30 mouse cellular contexts compared by ENCODE assay signal in genomic region chr13:30229625-30230139, GRCm38 (mm10).
DNase-seq lines count a peak whose midpoint lies in the region; ATAC-seq and TF ChIP-seq lines count a peak whose summit lies in the region.
"Had no signal": no experiment of that assay in that cellular context is flagged by ENCODE, and none has a peak within 500 bp of the region (broad histone marks: within the 10 kb centered on the region; RNA-seq: fewer than 3 reads in every experiment).

No protein-coding gene starts in this region.

- 85% methylated on average over 9 of the region's 9 CpGs for WGBS in small intestine, adult 2 months
- WGBS in heart, embryonic 12.5 days, result 80% methylated on average over 8 of the region's 9 CpGs

- H3K4me1 ChIP-seq in small intestine, adult 2 months (ENCODE audit: control insufficient read depth, insufficient read depth, insufficient read length, low read length), result no peaks in the 10 kb centered on the region
- H3K4me1 ChIP-seq in heart, embryonic 12.5 days (replicated peaks), result peaks cover 6% of the 10 kb centered on the region; the same call in 1 of the 2 replicates
- H3K4me1 ChIP-seq: forebrain, embryonic 13.5 days; heart, embryonic 15.5 days; hindbrain, embryonic 12.5 days; intestine, embryonic 15.5 days; midbrain, embryonic 10.5 days; neural tube, embryonic 13.5 days had no signal

- no peaks in the 10 kb centered on the region for H3K27me3 ChIP-seq in small intestine, adult 2 months (ENCODE audit: control insufficient read depth, insufficient read depth, low read length)
- no peaks in the 10 kb centered on the region for H3K27me3 ChIP-seq in heart, embryonic 12.5 days (replicated peaks)
- H3K27me3 ChIP-seq: embryonic facial prominence, embryonic 15.5 days; forebrain, embryonic 13.5 days; heart, embryonic 15.5 days; hindbrain, embryonic 12.5 days; intestine, embryonic 15.5 days; neural tube, embryonic 13.5 days had no signal

- peak overlapping the region; percentile 50 for H3K4me3 ChIP-seq in gastrocnemius, adult 2 months
- H3K4me3 ChIP-seq in small intestine, adult 2 months (ENCODE audit: low read depth, low read length), result no peak overlapping the region
- H3K4me3 ChIP-seq in heart, embryonic 12.5 days, result no peak overlapping the region
- H3K4me3 ChIP-seq: embryonic facial prominence, embryonic 10.5 days; embryonic facial prominence, embryonic 15.5 days; forebrain, embryonic 13.5 days; heart, embryonic 15.5 days; hindbrain, embryonic 12.5 days; intestine, embryonic 15.5 days; midbrain, embryonic 10.5 days; neural tube, embryonic 13.5 days had no signal

- TF ChIP-seq CTCF in gastrocnemius, adult 2 months (IDR thresholded peaks at IDR 0.05), result no peak
- TF ChIP-seq CTCF in small intestine, adult 2 months (IDR thresholded peaks at IDR 0.05; ENCODE audit: extremely low read depth, insufficient read length, insufficient replicate concordance, low read depth, low read length), result no peak

- peaks cover 2% of the 10 kb centered on the region; the same call in 1 of the 2 replicates for H3K36me3 ChIP-seq in small intestine, adult 2 months (ENCODE audit: control insufficient read depth, insufficient read depth, low read length)
- no peaks in the 10 kb centered on the region for H3K36me3 ChIP-seq in heart, embryonic 12.5 days
- H3K36me3 ChIP-seq: embryonic facial prominence, embryonic 10.5 days; embryonic facial prominence, embryonic 15.5 days; heart, embryonic 15.5 days; hindbrain, embryonic 12.5 days; intestine, embryonic 15.5 days; midbrain, embryonic 10.5 days; neural tube, embryonic 13.5 days had no signal

- no peak for TF ChIP-seq POLR2A in small intestine, adult 2 months (IDR thresholded peaks at IDR 0.05; ENCODE audit: low read depth, low read length)

- no peak overlapping the region for H3K4me2 ChIP-seq in heart, embryonic 12.5 days
- H3K4me2 ChIP-seq: embryonic facial prominence, embryonic 15.5 days; forebrain, embryonic 13.5 days; heart, embryonic 15.5 days; hindbrain, embryonic 12.5 days; intestine, embryonic 15.5 days; neural tube, embryonic 13.5 days had no signal

- no peak for DNase-seq in gastrocnemius, adult 2 months
- no peak for DNase-seq in gastrocnemius, postnatal 4 days (ENCODE audit: low spot score in 2 of 2)
- DNase-seq in NIH3T3 (ENCODE audit: low read depth), result peak; percentile 2
- DNase-seq in urinary bladder, postnatal 4 days (ENCODE audit: low spot score in 2 of 2), result no peak
- DNase-seq: adrenal gland, postnatal 25 days; B cell, adult 2 months; cerebellum, adult 8-10 months; cerebellum, postnatal 25 days; heart, postnatal 36 days; kidney, adult 2 months; kidney, postnatal 10 days; liver; lung, adult 2 months; lung, postnatal 10 days; spleen, adult 18-20 months; thymus, postnatal 4 days had no signal

- no peak overlapping the region for H3K9ac ChIP-seq in heart, embryonic 12.5 days
- H3K9ac ChIP-seq: embryonic facial prominence, embryonic 15.5 days; forebrain, embryonic 13.5 days; heart, embryonic 15.5 days; hindbrain, embryonic 12.5 days; intestine, embryonic 15.5 days; liver, embryonic 14.5 days; neural tube, embryonic 13.5 days had no signal

- peak; percentile 51 for ATAC-seq in megakaryocyte, adult 5-6 weeks (ENCODE audit: poor library complexity, severe bottlenecking)
- ATAC-seq in heart, embryonic 12.5 days (ENCODE audit: insufficient number of reproducible peaks, low FRiP score), result no peak
- ATAC-seq: forebrain, embryonic 13.5 days; hindbrain, postnatal 0 days; intestine, embryonic 15.5 days had no signal

- H3K9me3 ChIP-seq in heart, embryonic 12.5 days (replicated peaks), result 0 out of 2 replicates have a peak, but pooled peaks cover under 1% of the 10 kb centered on the region
- H3K9me3 ChIP-seq: embryonic facial prominence, embryonic 10.5 days; embryonic facial prominence, embryonic 15.5 days; forebrain, embryonic 13.5 days; heart, embryonic 15.5 days; hindbrain, embryonic 12.5 days; intestine, embryonic 15.5 days; midbrain, embryonic 10.5 days; neural tube, embryonic 13.5 days had no signal

- H3K27ac ChIP-seq in gastrocnemius, adult 2 months, result peak overlapping the region; percentile 82
- peak overlapping the region; percentile 31; the same call in 1 of the 2 replicates for H3K27ac ChIP-seq in small intestine, adult 2 months (ENCODE audit: insufficient read depth, low read depth, low read length)
- no peak overlapping the region for H3K27ac ChIP-seq in heart, embryonic 12.5 days (ENCODE audit: poor library complexity, severe bottlenecking)
- H3K27ac ChIP-seq: embryonic facial prominence, embryonic 10.5 days; embryonic facial prominence, embryonic 15.5 days; forebrain, embryonic 13.5 days; heart, embryonic 15.5 days; hindbrain, embryonic 12.5 days; hindbrain, postnatal 0 days; intestine, embryonic 15.5 days; liver, embryonic 14.5 days; macrophage; midbrain, embryonic 10.5 days; neural tube, embryonic 13.5 days had no signal

- intact Hi-C loops in gastrocnemius, adult 2 months (cut with DNase I), result loop anchor here (10.0 kb wide), 1 partner anchor 245 kb away; the partner anchor contains the start of gene E2f3
